Mouse (Mus musculus) cerebellum, adult 18-20 months (tissue): ENCODE data around the gene Sbk3.

Experiments used
- DNase-seq, 2 experiments: peaks; one replicate each; pipeline ENCODE4 v3.0.0; 2021

Sbk3 gene

GRCm38 (mm10) chr7:4993347-4993998 is 22.5 kb upstream of the Sbk3 start:
- peak; percentile 25 to 33 for DNase-seq

GRCm38 (mm10) chr7:4988250-4988649 is 17.3 kb upstream of the Sbk3 start:
- no peak for DNase-seq

DNA sequence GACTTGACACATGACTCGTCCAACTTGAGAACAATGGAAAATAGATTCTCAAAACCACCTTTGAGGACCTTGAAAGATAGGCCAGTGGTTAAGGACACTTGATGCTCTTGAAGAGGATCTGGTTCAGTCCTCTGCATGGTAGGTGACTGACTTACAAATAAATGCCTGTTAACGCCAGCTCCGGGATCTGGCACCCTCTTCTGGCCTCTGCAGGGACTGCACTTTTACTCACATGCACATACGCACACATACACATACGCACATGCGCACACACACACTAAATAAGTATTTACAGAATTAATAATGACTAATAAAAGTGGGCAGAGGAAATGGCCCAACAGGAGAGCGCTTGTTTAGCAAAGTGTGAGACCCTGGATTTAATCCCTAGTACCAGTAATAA is 5.9 kb upstream of the Sbk3 start:
- DNase-seq = no peak

GRCm38 (mm10) chr7:4975455-4975854 is 4.5 kb upstream of the Sbk3 start:
- no peak for DNase-seq

DNA sequence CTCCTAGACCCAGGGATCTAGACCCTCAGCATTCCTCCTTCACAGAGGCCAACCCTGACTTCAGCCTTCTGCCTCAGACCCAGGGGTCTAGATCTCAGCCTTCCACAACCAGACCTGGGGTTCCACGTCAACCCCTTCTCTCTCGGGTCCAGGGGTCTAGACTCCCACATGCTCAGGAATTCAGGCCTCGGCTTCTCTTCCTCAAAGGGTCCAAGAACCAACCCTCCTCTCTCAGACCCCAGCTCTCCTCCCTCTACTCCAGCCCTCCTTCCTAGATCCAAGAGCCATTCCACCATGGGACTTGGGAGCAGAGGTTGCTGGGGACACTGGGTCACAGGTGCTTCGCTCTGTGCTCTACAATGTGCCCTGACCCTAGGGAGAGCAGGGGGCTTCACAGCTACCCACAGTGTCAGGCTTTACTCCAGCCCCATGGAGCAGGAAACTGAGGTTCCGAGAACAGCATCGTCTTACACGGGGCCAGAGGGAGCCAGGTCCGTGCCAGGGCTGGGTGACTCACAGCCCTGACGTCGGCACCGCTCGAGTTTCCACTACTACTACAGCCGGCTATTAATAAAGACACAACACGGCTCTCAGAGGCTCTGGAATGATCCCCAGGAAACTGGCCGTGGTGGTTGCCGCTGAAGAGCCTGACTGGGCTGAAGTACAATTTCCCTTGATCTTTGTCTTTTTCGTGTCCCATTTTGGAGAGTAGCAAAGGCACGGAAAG is 1.5 kb upstream of the Sbk3 start:
- no peak for DNase-seq

GRCm38 (mm10) chr7:4971710-4972109 is 742 bp upstream of the Sbk3 start:
- DNase-seq = no peak

- no peak for DNase-seq
These were observed 6.0 kb downstream of the Sbk3 start for GRCm38 (mm10) chr7:4964988-4965387.

DNA sequence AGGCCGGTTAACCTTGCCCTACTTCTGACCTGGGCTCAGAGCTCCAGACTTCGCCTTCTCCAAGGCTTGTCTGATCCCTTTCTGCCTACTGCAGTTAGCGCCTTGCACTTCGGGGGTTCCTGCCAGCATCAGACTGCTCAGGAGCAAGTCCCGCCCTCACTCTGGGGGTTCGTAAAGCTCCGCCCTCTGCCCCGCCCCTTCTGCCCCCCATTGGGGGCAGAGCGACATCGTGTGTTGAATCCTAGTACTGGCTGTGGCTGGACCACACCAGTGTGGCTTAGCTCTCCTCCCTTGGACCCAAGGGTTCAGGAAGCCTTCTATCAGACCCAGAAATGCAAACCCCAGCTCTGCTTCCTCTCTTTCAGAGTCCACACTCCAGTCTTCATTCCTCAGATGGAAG is 6.7 kb downstream of the Sbk3 start, which contains the start of gene Sbk2:
Gene Sbk2, minus strand, starts transcription at position 135 of the 400 bp plus-strand sequence.
- peak; percentile 31 to 40 for DNase-seq

DNA sequence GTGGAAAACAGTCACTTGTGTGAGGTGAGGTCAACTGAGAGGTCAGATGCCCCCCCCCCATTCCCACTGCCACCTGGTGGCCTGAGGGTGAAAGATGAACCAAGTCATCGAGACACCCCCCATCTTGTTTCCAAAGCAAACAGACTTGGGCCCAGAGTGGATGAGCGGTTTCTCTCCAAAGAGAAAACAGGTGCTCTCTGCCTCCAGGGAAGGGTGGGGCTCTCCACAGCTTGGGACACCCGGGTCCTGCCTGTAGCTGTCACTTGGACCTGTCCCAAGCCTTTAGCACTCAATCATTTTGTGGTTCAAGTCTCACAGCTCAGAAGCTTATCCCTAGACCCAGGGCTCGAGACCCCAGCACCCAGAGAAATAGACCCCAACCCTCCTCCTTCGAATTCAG is 7.4 kb downstream of the Sbk3 start:
- DNase-seq = no peak

GRCm38 (mm10) chr7:4957361-4957760 is 13.6 kb downstream of the Sbk3 start:
- DNase-seq = no peak

DNA sequence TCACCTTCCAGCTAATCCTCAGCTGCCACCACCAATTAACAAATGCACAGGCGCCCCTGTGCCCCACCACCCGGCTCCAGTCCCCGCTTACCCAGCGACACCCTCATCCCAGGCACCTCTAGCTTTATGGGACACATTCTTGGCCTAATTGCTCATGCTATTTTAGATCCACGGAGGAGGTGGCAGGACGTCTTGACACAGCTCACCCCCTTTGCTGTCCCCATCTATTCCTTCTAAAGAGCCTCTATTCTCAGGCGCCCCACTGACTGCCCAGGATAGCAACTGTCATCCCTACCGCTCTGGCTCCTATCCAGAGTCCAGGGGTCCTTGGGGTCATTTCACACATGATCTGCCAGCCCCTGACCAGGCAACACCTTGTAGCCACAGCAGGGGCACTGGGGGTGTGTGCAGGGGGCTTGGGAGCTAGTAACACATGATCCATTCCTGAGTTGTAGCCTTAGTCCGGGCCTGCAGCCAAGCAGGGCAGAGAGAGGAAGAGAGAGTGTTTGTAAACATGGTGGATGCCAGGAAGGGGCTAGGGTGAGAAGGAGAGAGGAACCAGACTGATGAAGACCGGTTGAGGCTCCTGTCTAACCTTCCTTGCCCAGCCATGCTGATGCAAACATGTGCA is 17.0 kb downstream of the Sbk3 start:
- no peak for DNase-seq

DNA sequence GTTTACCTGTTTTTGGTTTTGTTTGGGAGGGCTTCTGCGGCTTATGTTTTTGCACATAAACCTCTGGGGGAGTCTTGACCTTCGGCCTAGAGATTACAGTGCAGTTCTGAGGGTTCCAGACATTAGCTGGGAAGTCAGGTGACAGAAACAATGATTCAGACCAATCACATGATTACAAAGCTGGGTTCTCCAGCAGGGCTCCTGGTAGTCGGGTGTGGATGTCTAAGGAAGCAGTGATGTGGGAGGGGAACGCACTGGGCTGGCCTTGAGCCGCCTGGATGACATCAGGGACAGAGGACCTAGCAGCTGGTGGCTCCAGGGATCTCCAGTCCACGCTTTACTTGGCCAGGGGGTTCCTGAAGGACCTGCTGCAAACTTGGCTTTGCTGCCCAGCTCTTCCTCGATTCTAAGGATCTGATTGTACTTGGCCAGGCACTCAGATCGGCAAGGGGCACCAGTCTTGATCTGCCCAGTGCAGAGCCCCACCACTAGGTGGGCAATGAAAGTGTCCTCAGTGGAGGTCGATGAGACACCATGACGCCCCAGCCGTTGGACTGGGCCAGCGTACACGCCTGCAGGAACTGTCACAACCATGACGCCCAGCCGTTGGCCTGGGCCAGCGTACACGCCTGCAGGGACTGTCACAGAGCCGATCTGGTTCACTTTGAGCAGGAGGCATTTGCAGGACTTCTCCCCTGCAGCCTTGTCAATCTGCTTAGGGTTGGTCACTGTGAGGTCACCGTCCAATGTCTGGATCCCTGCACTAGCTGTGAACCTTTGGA is 20.2 kb downstream of the Sbk3 start:
- DNase-seq = no peak

DNA sequence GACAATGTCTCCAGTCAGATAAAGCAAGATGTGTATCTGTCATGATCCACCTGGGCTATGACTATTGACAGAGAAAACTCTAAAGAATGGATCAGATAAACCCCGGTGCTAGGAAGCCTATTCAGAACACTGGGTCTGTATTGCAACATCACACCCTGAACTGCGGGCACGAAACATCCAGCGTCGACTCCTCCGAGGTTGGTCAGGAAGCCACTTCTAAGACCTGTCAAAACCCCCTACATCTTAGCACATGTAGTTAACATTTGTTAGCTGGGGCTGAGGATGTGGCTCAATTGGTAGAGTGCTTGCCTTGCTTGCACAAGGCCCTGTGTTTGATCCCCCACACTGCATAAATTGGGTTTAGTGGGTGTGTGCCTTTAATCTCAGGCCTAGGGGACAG is 22.6 kb downstream of the Sbk3 start:
- DNase-seq = no peak

GRCm38 (mm10) chr7:4947855-4948254 is 23.1 kb downstream of the Sbk3 start:
- no peak for DNase-seq

- DNase-seq = peak; percentile 97 to 98
These were observed 27.6 kb downstream of the Sbk3 start for GRCm38 (mm10) chr7:4943223-4943815.

DNA sequence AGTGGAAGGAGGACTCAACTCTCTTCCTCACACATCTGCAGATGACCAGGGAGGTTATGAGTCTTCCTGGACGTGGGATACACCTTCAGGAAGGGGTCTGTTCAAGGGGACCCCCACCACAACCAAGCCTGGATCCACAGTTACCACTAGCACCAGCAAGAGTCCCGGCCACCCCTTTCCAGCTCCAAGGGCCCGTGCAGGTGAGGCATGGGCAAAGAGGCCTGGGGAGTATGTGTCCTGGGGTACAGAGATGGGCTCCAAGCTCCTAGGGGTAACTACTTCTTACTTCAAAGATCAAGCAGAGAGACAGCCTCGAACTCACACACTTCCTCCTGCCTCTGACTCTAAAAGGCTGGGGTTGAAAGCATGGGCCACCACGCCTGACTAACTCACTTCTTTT is 28.3 kb downstream of the Sbk3 start:
- peak in 1 of 2 experiments; percentile 22 for DNase-seq

- DNase-seq = peak; percentile 74 to 85
These were observed 30.9 kb downstream of the Sbk3 start for GRCm38 (mm10) chr7:4940068-4940479.

- DNase-seq = peak; percentile 79
These were observed 32.5 kb downstream of the Sbk3 start for GRCm38 (mm10) chr7:4938456-4938855.

DNA sequence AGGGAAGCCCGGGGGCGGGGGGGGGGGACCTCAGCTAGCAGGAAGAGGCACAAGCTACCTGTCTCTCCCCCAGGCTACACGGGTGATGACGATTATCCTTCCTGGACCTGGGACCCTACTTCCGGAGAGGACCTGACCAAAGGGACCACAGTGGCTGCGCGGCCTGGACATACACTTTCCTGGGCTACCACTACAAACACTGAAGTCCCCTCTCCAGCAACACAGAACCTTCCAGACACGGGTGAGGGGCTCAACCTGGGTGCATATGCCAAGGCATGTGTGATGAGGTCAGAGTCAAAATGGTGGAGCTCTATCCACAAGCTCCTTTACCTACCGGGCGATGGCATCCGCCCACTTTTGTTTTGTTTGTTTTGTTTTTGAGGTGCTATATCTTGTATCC is 33.6 kb downstream of the Sbk3 start:
- no peak for DNase-seq

GRCm38 (mm10) chr7:4936832-4937231 is 34.1 kb downstream of the Sbk3 start:
- DNase-seq = no peak

GRCm38 (mm10) chr7:4934160-4934914 is 36.6 kb downstream of the Sbk3 start:
- DNase-seq = no peak

GRCm38 (mm10) chr7:4933103-4933502 is 37.9 kb downstream of the Sbk3 start:
- no peak for DNase-seq
